Mouse (Mus musculus) heart, adult 2 months (tissue): Measurements from ENCODE around the gene Ccdc85b. TPM values are rescaled to one million over a fixed set of nuclear protein-coding genes. Genes with fewer than 3 reads are reported as not detected.
"Not testable (repeated sequence)": the region's sequence is repeated elsewhere in the genome, so short reads cannot be mapped to it uniquely, and the experiment has no call there.

ENCODE experiments used
- DNase-seq, 2 experiments: peaks; one replicate each; pipeline ENCODE4 v3.0.0; 2021
- H3K27ac ChIP-seq: fragments of 200-600 bp; 2 replicates; pipeline ENCODE4 v1.8.1; 2022
- H3K27me3 ChIP-seq: fragments of 200-500 bp; 2 replicates; pipeline ENCODE4 v1.6.1; 2012; ENCODE audit warnings: mild to moderate bottlenecking, low read length, inconsistent platforms, mixed read lengths; ENCODE audit not compliant: control insufficient read depth, insufficient read depth
- H3K36me3 ChIP-seq: fragments of 200-500 bp; 2 replicates; pipeline ENCODE4 v1.6.1; 2012; ENCODE audit warnings: low read length, inconsistent platforms; ENCODE audit not compliant: control insufficient read depth, insufficient read depth
- H3K4me1 ChIP-seq: fragments of 200-500 bp; 2 replicates; pipeline ENCODE4 v1.6.1; 2011; ENCODE audit warnings: low read length; ENCODE audit not compliant: control insufficient read depth, insufficient read depth
- H3K4me3 ChIP-seq: fragments of 200-600 bp; 2 replicates; pipeline ENCODE4 v1.8.1; 2022
- H3K79me2 ChIP-seq: fragments of 200-500 bp; replicated peaks from 2 replicates; pipeline ENCODE4 v1.6.1; 2012; ENCODE audit warnings: mild to moderate bottlenecking, inconsistent platforms, low read length, moderate library complexity, mixed read lengths; ENCODE audit not compliant: control insufficient read depth, insufficient read depth
- H3K9ac ChIP-seq: fragments of 200-500 bp; 2 replicates; pipeline ENCODE4 v1.6.1; 2012; ENCODE audit warnings: low read depth, mild to moderate bottlenecking, control low read depth, inconsistent platforms, low read length, mixed read lengths
- CTCF ChIP-seq: fragments of 200-600 bp; IDR thresholded peaks from 2 replicates; pipeline ENCODE4 v1.8.1; 2022; ENCODE audit warnings: antibody characterized with exemption, mild to moderate bottlenecking, moderate library complexity
- EP300 ChIP-seq: fragments of 200-500 bp; IDR thresholded peaks from 2 replicates; pipeline ENCODE4 v1.6.1; 2011; ENCODE audit warnings: low read depth, low read length, control low read depth; ENCODE audit not compliant: insufficient read depth
- POLR2A ChIP-seq: fragments of 200-500 bp; IDR thresholded peaks from 2 replicates; pipeline ENCODE4 v1.6.1; 2011; ENCODE audit warnings: mild to moderate bottlenecking, low read depth, low read length, control low read depth; ENCODE audit not compliant: insufficient read depth
- WGBS: fragments of 180-500 bp; shearing (Covaris S2); methylation state at CpG from one replicate; pipeline ENCODE4 v1.1.7; 2018; 5-methylcytosine and 5-hydroxymethylcytosine counted together
- intact Hi-C: fragments of 180-260 bp; cut with DNase I; formaldehyde crosslinking; loops from one replicate; pipeline ENCODE4 v1.15.1; 2025
- polyA plus RNA-seq: library from polyadenylated mRNA; depleted of rRNA; stranded (reverse); fragments of >200 nt; gene quantifications from 2 replicates; pipeline ENCODE4 v1.2.3, GENCODE M21; 2012; rRNA removed
- total RNA-seq, 2 experiments: library from RNA; stranded (reverse); gene quantifications; 2 replicates each; pipeline ENCODE4 v1.2.3; 2021

Gene Ccdc85b
- total and polyA plus RNA-seq, 3 experiments, result 6.1 to 9.7 (median 6.3) TPM

DNA sequence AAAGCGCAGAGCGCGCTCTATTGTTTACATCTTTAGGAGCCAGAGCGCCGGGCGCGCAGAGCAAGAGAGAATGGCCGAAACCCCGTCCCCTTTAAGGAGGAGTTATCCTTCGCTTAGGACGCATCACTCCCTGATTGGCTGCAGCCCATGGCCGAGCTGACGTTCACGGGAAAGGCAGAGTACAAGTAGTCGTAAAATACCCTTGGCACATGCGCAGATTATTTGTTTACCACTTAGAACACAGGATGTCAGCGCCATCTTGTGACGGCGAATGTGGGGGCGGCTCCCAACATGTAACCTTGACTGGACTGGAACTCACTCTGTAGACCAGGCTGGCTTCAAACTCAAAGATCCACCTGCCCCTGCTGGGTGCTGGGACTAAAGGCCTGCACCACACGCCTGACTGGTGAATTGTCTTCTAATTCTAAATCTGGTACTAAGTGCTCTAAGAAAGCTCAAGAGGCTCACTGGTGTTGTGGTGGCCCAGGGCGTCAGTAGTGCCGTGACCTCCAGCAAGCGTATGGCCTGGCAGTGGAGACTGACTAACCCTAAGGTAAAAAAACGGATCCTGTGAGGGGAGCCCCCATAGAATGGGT, 51.1 kb downstream of the Ccdc85b start:
- H3K79me2 ChIP-seq, H3K27me3 ChIP-seq, intact Hi-C loops, H3K36me3 ChIP-seq: not testable (repeated sequence)
- WGBS, result under 1% methylated on average over 24 of the region's 25 CpGs
- TF ChIP-seq POLR2A, result peak; percentile 87
- peak overlapping the region; percentile 80 for H3K9ac ChIP-seq
- H3K4me3 ChIP-seq, result peak overlapping the region; percentile 48
- DNase-seq, result peak; percentile 65 to 67
- H3K27ac ChIP-seq, result peak overlapping the region; percentile 96
- H3K4me1 ChIP-seq, result peaks cover 17% of the 10 kb centered on the region

DNA sequence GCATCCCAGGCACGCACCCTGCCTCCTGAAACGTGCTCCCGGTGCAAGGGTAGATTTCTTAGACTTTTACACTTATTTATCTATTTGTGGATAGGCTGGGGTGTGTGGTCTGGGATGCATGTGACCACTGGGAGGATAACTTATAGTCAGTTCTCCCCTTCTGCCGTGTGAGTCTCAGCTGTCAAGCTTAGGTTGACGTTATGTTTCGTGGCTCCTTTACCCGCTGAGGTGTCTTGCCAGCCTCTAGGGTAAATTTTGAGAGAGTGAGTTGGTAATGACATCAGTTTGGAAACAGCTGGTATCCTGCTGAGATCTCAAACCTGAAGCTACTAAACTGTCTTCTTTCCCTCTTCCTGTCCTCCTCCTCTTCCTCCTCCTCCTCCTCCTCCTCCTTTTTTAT, 51.8 kb downstream of the Ccdc85b start:
- Histone ChIP-seq H3K27me3 (no peaks in the 10 kb centered on the region), H3K27ac (peak overlapping the region; percentile 65), H3K79me2 (no peaks in the 10 kb centered on the region), H3K36me3 (peaks cover 4% of the 10 kb centered on the region; the same call in 1 of the 2 replicates), H3K4me1 (peaks cover 15% of the 10 kb centered on the region), H3K4me3 (peak overlapping the region; percentile 30), H3K9ac (peak overlapping the region; percentile 67)
- intact Hi-C loops, result no loop called here
- WGBS, result 8% methylated on average over 7 of the region's 7 CpGs
- TF ChIP-seq CTCF, result no peak
- TF ChIP-seq EP300, result no peak
- no peak for TF ChIP-seq POLR2A
- no peak for DNase-seq

Other genes with a start within 250 kb of the Ccdc85b start
- 10 to 100 TPM; 20.8 to 21.6 TPM for gene Pacs1, start 184.8 kb downstream of the Ccdc85b start, total RNA-seq
- gene Pacs1, start 184.8 kb downstream of the Ccdc85b start, polyA plus RNA-seq, result 25.7 and 28.5 TPM in 2 replicates
- gene Sf3b2, start 162.4 kb downstream of the Ccdc85b start, total RNA-seq, result 100 to 1,000 TPM; 103 to 121 TPM
- gene Sf3b2, start 162.4 kb downstream of the Ccdc85b start, polyA plus RNA-seq, result 83.1 and 94.5 TPM in 2 replicates
- gene Gal3st3, start 159.6 kb downstream of the Ccdc85b start, total RNA-seq, result 10 to 100 TPM; 27.2 to 29.9 TPM
- 35.5 and 36.1 TPM in 2 replicates for gene Gal3st3, start 159.6 kb downstream of the Ccdc85b start, polyA plus RNA-seq
- not detected for gene Catsper1, start 122.2 kb downstream of the Ccdc85b start, total RNA-seq
- gene Catsper1, start 122.2 kb downstream of the Ccdc85b start, polyA plus RNA-seq, result 0.16 TPM in 1 of 2 replicates, not detected in the other
- gene Cst6, start 108.3 kb downstream of the Ccdc85b start, total RNA-seq, result 10 to 100 TPM; 10.9 to 16.8 TPM
- gene Cst6, start 108.3 kb downstream of the Ccdc85b start, polyA plus RNA-seq, result 5.7 and 10.4 TPM in 2 replicates
- gene Eif1ad, start 91.2 kb downstream of the Ccdc85b start, total RNA-seq, result 10 to 100 TPM; 16.3 to 19.5 TPM
- 18.5 and 28.1 TPM in 2 replicates for gene Eif1ad, start 91.2 kb downstream of the Ccdc85b start, polyA plus RNA-seq
- gene Banf1, start 90.7 kb downstream of the Ccdc85b start, total RNA-seq, result 100 to 1,000 TPM; 113 to 133 TPM
- gene Banf1, start 90.7 kb downstream of the Ccdc85b start, polyA plus RNA-seq, result 148 and 173 TPM in 2 replicates
- 10 to 100 TPM; 47.3 to 51.8 TPM for gene Sart1, start 69.2 kb downstream of the Ccdc85b start, total RNA-seq
- gene Sart1, start 69.2 kb downstream of the Ccdc85b start, polyA plus RNA-seq, result 10.6 and 22.1 TPM in 2 replicates
- under 1 TPM; 0.39 to 0.52 TPM for gene Tsga10ip, start 55.4 kb downstream of the Ccdc85b start, total RNA-seq
- 0.08 TPM in 1 of 2 replicates, not detected in the other for gene Tsga10ip, start 55.4 kb downstream of the Ccdc85b start, polyA plus RNA-seq
- gene Drap1, start 32.9 kb downstream of the Ccdc85b start, total RNA-seq, result 100 to 1,000 TPM; 278 to 344 TPM
- gene Drap1, start 32.9 kb downstream of the Ccdc85b start, polyA plus RNA-seq, result 175 and 189 TPM in 2 replicates
- 10 to 100 TPM; 32.9 TPM for gene AI837181, start 32.8 kb downstream of the Ccdc85b start, total RNA-seq
- gene AI837181, start 32.8 kb downstream of the Ccdc85b start, polyA plus RNA-seq, result 55.4 and 59.5 TPM in 2 replicates
- not detected for gene Fosl1, start 10.3 kb downstream of the Ccdc85b start, total RNA-seq
- gene Fosl1, start 10.3 kb downstream of the Ccdc85b start, polyA plus RNA-seq, result 0.12 TPM in 1 of 2 replicates, not detected in the other
- gene Fibp, start 2.7 kb upstream of the Ccdc85b start, total RNA-seq, result 10 to 100 TPM; 47.1 to 52.9 TPM
- 85.6 and 88.3 TPM in 2 replicates for gene Fibp, start 2.7 kb upstream of the Ccdc85b start, polyA plus RNA-seq
- gene Ctsw, start 10.6 kb upstream of the Ccdc85b start, total RNA-seq, result under 1 TPM; 0.32 to 0.42 TPM
- 0.67 and 2.0 TPM in 2 replicates for gene Ctsw, start 10.6 kb upstream of the Ccdc85b start, polyA plus RNA-seq
- gene Efemp2, start 16.1 kb upstream of the Ccdc85b start, total RNA-seq, result 10 to 100 TPM in 1 of 2 experiments, 1 to 10 TPM in 1; 8.2 to 10.3 TPM
- gene Efemp2, start 16.1 kb upstream of the Ccdc85b start, polyA plus RNA-seq, result 33.6 and 36.3 TPM in 2 replicates
- gene Mus81, start 30.5 kb upstream of the Ccdc85b start, total RNA-seq, result 10 to 100 TPM; 18.6 to 21.6 TPM
- gene Mus81, start 30.5 kb upstream of the Ccdc85b start, polyA plus RNA-seq, result 36.4 and 38.6 TPM in 2 replicates
- gene Cfl1, start 32.6 kb upstream of the Ccdc85b start, total RNA-seq, result 100 to 1,000 TPM; 169 to 194 TPM
- gene Cfl1, start 32.6 kb upstream of the Ccdc85b start, polyA plus RNA-seq, result 160 and 206 TPM in 2 replicates
- under 1 TPM; 0.82 to 0.89 TPM for gene 1700020D05Rik, start 45.9 kb upstream of the Ccdc85b start, total RNA-seq
- gene 1700020D05Rik, start 45.9 kb upstream of the Ccdc85b start, polyA plus RNA-seq, result 0.70 and 0.85 TPM in 2 replicates
- 1 to 10 TPM; 3.9 to 5.2 TPM for gene Snx32, start 52.6 kb upstream of the Ccdc85b start, total RNA-seq
- 11.4 and 13.0 TPM in 2 replicates for gene Snx32, start 52.6 kb upstream of the Ccdc85b start, polyA plus RNA-seq
- not detected for gene Ovol1, start 102.8 kb upstream of the Ccdc85b start, total RNA-seq
- gene Ovol1, start 102.8 kb upstream of the Ccdc85b start, polyA plus RNA-seq, result 0.04 TPM in 1 of 2 replicates, not detected in the other
- 1 to 10 TPM; 3.0 to 3.3 TPM for gene Ap5b1, start 110.1 kb upstream of the Ccdc85b start, total RNA-seq
- 3.0 and 3.1 TPM in 2 replicates for gene Ap5b1, start 110.1 kb upstream of the Ccdc85b start, polyA plus RNA-seq
- 10 to 100 TPM; 50.2 to 58.6 TPM for gene Rnaseh2c, start 144.0 kb upstream of the Ccdc85b start, total RNA-seq
- gene Rnaseh2c, start 144.0 kb upstream of the Ccdc85b start, polyA plus RNA-seq, result 18.7 and 37.1 TPM in 2 replicates
- 10 to 100 TPM; 27.0 to 27.5 TPM for gene Kat5, start 152.3 kb upstream of the Ccdc85b start, total RNA-seq
- 36.1 and 56.9 TPM in 2 replicates for gene Kat5, start 152.3 kb upstream of the Ccdc85b start, polyA plus RNA-seq
- gene Rela, start 179.6 kb upstream of the Ccdc85b start, total RNA-seq, result 10 to 100 TPM; 26.8 to 32.5 TPM
- gene Rela, start 179.6 kb upstream of the Ccdc85b start, polyA plus RNA-seq, result 39.8 and 57.2 TPM in 2 replicates
- gene Sipa1, start 205.8 kb upstream of the Ccdc85b start, total RNA-seq, result 10 to 100 TPM; 19.9 to 23.5 TPM
- gene Sipa1, start 205.8 kb upstream of the Ccdc85b start, polyA plus RNA-seq, result 37.7 and 39.9 TPM in 2 replicates
- gene Map3k11, start 230.8 kb upstream of the Ccdc85b start, total RNA-seq, result 10 to 100 TPM; 20.8 to 23.2 TPM
- gene Map3k11, start 230.8 kb upstream of the Ccdc85b start, polyA plus RNA-seq, result 31.5 and 31.9 TPM in 2 replicates
- 10 to 100 TPM; 17.5 to 18.6 TPM for gene Pcnx3, start 231.0 kb upstream of the Ccdc85b start, total RNA-seq
- 33.6 and 40.1 TPM in 2 replicates for gene Pcnx3, start 231.0 kb upstream of the Ccdc85b start, polyA plus RNA-seq
- not detected for gene Kcnk7, start 246.5 kb upstream of the Ccdc85b start, total RNA-seq
- not detected in 2 replicates for gene Kcnk7, start 246.5 kb upstream of the Ccdc85b start, polyA plus RNA-seq